Mouse (Mus musculus) natural killer cell, adult 2 months (primary cell): ENCODE data around the gene Mllt10.

Experiments used
- DNase-seq, 2 experiments: peaks; one replicate each; pipeline ENCODE4 v3.0.0; 2022; ENCODE audit warnings: low spot score in 2 of 2

Mllt10 gene

DNA sequence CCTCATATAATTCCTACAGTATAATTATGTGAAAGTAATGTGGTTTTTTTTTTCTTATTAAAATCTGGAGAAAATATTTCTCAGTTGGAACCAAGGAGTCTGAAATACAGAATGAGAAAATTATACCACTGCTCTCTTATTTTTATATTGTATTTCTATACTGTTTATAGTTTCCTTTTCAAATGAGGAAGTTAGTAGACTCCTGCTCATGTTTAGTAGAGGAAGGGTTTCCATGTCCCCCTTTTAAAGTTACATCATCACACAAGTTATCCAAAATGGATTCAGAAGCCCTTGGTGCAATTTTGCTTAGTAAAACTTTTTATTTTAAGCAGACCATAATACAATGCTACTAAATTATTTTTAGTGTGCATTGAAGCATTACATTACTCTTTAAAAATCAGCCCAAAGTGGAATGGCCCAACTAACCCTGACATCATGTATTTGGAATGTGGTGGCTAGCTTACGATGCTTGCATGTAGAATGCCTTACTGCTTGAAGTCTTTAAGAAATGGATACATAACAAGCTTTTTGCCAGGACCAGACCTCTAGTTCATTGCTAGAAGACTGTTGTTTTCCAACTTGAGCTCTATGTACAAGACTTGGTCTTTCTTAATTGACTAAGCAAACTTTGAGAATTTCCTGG, 146.9 kb downstream of the Mllt10 start:
- no peak for DNase-seq

DNA sequence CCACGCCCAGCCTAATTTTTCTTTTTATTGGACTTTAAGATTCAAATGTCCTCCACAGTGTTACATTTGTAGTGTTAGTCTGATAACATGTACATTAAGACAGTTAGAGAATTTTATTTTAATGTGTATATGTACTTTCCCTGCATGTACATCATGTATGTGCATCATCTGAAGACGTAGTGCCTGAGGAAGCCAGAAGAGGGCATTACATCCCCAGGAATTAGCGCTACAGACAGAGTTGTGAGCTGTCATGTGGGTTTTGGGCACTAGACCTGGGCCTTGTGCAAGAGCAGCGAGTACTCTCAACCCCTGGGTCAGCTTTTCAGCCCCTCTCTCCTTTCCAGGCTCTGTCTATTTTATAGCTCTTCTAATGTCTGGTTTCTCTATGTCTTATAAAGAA, 147.9 kb downstream of the Mllt10 start:
- DNase-seq: no peak

DNA sequence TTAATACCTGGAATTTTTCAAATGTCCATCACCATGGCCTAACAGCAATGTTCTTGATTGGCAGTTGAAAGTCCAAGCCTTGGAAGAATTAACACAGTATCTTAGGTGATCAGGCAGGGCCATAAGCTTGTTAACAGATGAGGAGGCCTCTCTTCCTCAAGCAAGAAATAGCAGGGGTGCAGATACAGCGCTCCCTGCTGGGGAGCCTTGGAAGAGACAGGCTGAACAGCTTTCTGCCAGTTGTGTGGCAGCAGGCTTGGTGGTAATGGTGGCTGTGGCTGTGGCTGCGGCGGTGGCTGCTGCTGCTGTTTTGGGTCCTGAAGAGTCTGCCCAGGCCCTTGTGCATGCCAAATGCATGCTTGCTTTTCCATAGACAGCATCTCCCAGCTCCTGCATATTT, 150.1 kb downstream of the Mllt10 start:
- DNase-seq: peak; percentile 36 to 68

DNA sequence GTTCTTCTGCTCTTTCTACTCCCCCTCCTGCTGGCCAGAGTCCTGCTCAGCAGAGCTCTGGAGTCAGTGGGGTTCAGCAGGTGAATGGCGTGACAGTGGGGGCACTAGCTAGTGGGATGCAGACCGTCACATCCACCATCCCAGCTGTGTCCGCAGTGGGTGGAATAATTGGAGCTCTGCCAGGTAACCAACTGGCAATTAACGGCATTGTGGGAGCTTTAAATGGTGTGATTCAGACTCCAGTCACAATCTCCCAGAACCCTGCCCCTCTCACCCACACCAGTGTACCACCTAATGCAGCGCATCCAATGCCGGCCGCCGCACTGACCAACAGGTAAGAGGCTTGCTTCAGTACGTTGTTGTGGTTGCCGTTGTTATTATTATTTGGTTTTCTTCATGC, 151.8 kb downstream of the Mllt10 start:
- DNase-seq: no peak

DNA sequence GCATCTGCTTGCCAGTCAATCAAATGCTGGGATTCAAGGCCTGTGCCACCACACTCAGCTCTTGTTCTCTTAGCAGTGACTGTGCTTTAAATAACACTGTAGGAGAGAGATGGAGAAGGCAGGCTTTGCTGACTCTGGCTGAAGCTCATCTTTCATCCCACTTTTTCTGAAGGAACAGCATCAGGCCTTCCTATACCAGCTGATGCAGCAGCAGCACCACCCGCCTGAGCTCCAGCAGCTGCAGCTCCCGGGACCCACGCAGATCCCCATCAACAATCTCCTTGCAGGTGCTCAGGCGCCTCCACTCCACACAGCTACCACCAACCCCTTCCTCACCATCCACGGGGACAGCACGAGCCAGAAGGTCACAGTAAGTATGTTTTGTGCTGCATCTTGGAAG, 153.5 kb downstream of the Mllt10 start:
- DNase-seq: no peak

DNA sequence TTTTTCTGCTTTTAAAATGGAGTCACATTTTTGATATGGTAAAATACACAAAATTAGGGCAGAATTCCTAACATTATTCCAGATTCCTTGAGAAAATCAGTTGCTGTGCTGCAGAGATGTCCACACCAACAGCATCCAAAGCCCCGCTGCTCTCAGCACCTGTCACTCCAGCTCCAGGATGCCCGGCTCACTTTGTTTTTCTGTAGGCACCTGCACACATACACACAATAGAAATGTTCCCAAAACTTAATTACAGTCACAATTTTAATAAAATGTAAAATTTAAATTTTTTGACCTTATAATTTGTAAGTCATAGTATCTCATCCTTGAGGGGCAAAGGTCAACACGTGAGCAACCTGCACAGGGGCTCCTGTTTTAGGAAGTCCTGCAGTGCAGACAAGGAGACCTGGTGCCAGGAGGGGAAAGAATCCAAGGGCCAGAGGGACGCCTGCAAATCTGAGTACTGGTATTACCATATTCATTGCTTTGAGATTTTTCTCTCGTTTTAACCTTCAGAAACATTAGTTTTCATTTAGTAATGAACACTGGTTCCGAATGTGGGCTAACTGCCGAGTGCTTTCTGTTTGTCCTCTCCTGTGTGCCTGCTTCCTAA, 154.3 kb downstream of the Mllt10 start:
- DNase-seq: no peak

DNA sequence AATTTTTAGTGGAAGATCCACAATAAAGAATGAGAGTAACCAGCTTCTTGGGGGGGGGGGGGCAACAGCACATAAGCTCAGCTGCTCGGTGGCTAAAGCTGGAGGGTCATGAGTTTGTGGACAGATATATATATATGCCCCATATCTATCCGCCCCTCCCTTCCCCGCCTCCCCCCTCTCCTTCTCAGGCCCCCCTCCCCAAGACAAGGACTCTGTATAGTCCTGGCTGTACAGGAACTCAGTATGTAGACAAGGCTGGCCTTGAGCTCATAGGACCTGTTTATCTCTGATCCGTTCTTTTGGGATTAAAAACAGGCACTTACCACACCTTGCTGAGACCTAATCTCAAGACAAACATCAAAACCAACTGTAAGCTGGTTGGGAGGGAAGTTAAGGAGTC, 154.9 kb downstream of the Mllt10 start:
- DNase-seq: no peak

DNA sequence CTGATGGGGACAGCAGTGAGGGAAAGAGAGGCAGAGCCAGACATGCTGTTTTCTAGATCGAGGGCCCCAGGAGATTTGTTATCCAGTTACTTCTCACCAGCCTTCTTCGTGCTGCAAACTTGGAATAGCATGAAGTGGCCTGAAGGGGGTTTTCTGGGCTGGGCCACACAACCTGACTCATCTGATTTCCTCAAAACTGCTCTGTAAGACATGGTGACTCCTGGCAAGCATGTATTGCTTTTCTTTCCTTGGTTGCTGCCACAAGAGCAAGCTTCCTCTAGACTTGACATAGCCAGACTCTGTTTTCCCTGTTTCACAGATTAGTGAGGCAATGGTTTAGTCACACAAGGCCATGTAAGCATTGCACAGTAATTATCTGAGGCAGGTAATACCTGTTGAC, 159.0 kb downstream of the Mllt10 start:
- no peak for DNase-seq

DNA sequence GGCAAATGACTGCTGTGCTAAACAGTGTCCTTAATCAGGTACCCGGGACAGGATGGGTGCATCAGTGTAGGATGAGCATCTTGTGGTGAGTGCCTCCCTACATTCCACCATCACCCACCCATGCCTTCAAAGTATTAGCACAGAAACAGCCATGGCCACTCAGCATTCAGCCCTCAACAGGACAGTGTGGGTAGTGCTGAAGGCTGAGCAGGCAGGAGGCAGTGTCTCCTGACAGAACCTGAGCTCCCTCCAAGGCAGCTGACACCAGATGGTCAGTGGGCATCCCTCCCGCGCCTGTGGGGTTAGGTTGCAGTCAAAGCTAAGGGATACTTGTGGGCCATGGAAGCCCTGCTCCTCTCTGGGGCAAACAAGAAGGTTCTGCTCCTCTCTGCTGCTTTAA, 162.8 kb downstream of the Mllt10 start:
- DNase-seq: no peak

DNA sequence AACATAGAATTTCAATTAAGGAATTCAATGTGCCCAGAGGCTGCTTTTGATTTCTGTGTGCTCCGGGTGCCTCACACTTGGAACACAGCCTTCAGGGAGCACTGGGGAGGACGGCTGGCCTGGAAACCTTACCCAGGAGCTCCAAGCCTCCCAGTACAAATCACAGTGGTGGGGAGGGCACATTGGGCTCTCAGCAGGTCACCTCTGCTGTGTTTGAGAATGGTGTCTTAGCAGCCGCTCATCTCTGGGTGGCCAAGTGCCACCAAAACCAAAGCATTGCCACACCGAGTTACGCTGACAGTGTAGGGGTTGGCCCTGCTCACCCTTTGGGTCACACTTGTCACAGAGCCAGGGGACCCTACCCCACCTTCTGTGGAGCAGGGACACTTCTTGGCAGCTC, 163.5 kb downstream of the Mllt10 start:
- no peak for DNase-seq

DNA sequence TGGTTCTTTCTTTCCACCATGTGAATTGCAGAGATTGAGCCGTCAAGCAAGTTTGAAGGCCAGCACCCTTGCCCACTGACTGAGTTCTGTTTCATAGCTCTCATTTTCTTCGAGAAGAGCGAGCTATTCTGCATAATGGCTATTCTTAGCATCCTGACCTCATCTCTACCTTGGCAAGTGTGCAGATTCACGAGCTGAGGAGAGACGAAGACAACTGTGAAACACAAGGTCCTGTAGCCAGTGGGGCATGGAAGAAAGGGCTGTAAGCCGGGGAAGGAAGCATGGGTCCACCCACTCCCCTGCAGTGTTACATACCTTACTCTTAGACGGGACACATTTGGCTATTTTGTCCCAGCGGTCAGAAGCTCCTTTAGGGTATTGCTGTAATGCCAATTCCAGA, 164.1 kb downstream of the Mllt10 start:
- no peak for DNase-seq

DNA sequence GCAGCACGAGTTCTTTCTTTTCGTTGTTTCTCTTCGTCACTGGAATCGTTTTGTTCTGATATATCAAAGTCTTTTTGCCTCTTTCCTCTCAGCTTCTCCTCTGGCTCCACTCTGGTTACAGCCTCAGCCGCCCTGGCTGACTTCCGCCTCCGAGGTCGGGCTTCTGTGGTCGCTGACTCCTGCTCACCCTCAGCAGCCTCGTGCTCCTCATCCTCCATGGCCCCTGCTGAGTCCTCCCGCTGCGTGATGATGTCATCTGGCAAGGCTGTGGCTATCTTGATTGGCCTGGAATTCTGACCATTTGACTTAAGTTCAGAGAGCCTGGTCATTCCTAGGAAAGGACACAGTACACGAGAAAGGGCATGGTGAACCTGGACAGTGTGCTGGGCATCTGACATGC, 164.5 kb downstream of the Mllt10 start:
- no peak for DNase-seq

DNA sequence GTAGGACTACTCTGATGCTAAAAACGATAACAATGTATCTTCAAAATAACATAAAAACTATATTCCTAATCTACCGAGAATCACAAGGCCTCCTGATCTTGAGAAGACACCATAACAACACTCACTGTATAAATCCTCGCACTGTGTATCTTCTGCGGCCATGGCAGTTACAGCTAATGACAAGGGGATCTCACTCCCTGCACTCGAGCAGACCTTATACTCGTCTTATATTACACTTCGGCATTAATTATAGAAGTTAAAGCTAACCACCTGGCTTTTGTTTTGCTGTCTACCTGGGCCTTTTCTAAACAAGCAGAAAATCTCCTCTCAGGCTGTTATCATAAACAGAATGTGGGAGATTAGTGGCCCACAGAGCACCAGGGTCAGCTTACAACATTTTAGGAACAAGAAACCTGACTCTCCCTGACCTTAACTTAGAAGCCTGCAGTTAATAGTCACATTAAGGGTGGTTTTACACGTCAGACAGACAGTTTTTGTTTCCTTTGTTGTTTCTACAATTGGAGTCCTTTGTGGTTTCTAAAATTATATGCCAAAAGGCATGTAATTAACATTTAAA, 173.5 kb downstream of the Mllt10 start:
- DNase-seq: no peak

DNA sequence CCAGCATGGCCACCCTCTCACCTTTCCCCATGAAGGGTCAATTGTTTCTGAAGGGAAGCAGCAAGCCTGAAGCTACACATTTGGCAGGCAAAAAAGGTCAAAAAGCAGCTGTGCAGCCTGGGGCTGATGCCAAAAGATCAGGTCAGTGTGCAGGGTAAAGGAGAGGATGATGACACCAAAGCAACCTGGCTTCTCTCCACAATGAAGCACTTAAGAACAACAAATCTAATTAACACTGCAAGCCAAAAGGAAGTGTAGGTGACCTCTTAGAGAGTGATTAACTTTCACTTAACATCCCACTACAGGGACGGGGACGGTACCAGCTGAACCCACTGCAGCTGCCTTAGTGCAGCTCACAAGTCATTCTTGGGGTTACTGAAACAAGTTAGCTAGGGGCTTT, 174.2 kb downstream of the Mllt10 start:
- no peak for DNase-seq

DNA sequence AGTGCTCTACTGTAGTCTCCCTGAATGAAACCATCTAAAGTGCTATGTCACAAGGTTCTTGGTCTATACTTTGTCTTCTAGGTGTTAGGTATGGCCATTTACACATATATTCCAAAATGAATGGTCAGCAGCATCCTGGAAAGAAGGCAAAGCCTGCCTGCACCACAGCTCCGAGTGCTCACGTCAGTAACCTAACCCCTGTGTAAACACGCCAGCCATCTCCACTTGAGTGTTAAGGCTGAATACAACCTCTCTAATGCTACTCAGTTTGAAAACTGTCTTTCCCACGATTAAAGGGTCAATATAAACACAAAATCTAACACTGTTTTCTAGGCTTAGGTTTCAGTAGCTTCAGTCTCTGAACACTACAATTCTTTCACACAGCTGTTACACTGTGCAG, 176.1 kb downstream of the Mllt10 start:
- no peak for DNase-seq

DNA sequence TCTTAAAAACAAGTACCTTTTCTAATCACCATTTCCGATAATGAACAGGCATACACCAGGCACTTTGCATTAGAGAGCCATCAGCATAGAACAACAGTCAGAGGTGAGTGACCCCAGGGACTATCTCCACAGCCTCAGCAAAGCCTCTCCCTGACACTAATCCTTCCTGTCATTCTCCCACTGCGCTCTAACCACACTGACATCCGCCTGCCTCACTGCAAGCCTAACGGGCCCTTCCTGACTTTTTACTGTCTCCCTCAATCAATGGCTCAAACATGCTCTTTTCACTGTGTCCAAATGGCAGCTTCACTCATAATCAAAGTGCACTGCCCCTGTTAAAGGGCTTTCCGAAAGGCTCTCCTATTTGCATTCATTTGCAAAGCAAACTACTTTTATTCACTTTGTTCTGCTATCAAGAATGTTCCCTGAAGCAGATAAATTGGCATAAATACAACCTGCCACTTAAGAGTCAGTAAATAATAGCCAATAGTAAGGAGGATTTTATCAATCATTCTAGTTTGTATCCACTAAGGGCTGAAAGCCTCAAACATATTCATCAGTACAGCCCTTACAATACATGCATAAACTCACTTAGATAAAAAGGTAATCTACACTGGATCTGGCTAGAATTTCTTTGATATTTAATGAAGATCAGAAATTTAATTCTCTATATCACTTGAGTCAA, 178.0 kb downstream of the Mllt10 start:
- no peak for DNase-seq

DNA sequence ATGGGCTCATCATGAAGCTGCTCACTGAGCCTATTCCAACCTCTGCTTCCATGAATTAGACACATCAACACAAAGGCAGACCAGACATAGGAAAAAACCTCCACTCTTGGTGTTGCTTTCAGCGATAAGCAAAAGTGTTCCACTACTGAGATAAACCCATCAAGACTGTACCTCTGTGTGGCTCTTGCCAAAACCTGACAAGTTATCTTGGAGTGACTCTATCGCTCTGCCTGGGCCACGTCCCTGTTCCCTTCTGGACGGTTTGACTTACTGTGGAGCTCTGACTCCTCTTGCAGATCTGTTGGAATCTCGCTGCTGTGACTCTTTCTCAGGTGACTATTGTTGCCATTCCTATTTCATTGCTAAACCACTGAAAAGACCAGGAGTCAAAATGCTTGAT, 180.5 kb downstream of the Mllt10 start:
- DNase-seq: no peak

DNA sequence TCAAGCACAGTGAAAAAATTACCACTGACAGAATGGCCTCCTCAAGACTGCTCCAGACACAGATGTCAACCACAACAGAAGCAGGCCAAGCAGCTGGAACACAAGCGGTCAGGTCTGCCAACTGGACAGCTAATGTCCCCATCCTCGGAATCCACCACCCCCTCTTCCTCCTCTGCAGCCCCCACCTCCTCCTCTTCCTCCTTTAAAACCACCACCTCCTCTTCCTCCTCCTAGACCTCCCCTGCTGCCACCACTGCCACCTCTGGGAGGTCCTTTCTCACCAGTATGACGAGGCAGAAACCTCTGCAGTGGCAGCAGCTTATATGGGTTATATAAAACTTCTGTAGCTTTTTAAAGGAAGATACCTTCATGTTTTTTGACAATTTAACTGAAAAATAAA, 194.2 kb downstream of the Mllt10 start:
- no peak for DNase-seq
